Mouse (Mus musculus) CH12.LX (cell line): ENCODE data around the gene Ssbp3. TPM values are rescaled to one million over a fixed set of nuclear protein-coding genes. Genes with fewer than 3 reads are reported as not detected.

ENCODE experiments used
- DNase-seq: peaks from one replicate; pipeline ENCODE4 v3.0.0-alpha.2; 2013; ENCODE audit errors: extremely low read depth
- H3K27ac ChIP-seq: 2 replicates; pipeline ENCODE4 v1.5.1; 2012; ENCODE audit warnings: low read depth, mild to moderate bottlenecking, control low read depth, moderate library complexity; ENCODE audit not compliant: insufficient read depth
- H3K27me3 ChIP-seq: replicated peaks from 2 replicates; pipeline ENCODE3; 2012; ENCODE audit warnings: inconsistent platforms
- H3K36me3 ChIP-seq, 2 experiments: replicated peaks in 1 of 2; 2 replicates each; pipeline versions ENCODE3 to v1.6.1; 2012; ENCODE audit warnings: inconsistent platforms in 1 of 2, low read length in 1 of 2, mild to moderate bottlenecking in 1 of 2, mixed read lengths in 1 of 2, moderate library complexity in 1 of 2; ENCODE audit not compliant: control insufficient read depth in 1 of 2, insufficient read depth in 1 of 2
- H3K4me1 ChIP-seq, 2 experiments: 2 replicates each; pipeline ENCODE4 v1.6.1; 2012; ENCODE audit warnings: inconsistent platforms in 1 of 2, moderate library complexity in 1 of 2; ENCODE audit not compliant: insufficient read depth in 2 of 2, control insufficient read depth in 1 of 2
- H3K4me2 ChIP-seq: 2 replicates; pipeline ENCODE4 v1.6.1; 2012; ENCODE audit warnings: low read depth, mild to moderate bottlenecking, control low read depth; ENCODE audit not compliant: poor library complexity, insufficient read depth, severe bottlenecking
- H3K4me3 ChIP-seq, 3 experiments: fragments of 150-350 bp in 1 of 3; sonication (generic) in 1 of 3; replicated peaks in 1 of 3; 2 replicates each; pipeline versions ENCODE3 to v1.5.1; 2011 to 2012; ENCODE audit warnings: low read depth in 2 of 3, low read length in 2 of 3, mild to moderate bottlenecking in 2 of 3, moderate library complexity in 2 of 3, control low read depth in 1 of 3, improper control_type of control experiment in 1 of 3, inconsistent platforms in 1 of 3, mixed read lengths in 1 of 3; ENCODE audit not compliant: poor library complexity in 1 of 3
- H3K79me2 ChIP-seq: replicated peaks from 2 replicates; pipeline ENCODE4 v1.6.1; 2012; ENCODE audit warnings: mild to moderate bottlenecking, moderate library complexity; ENCODE audit not compliant: control insufficient read depth, poor library complexity, insufficient read depth, severe bottlenecking; ENCODE audit errors: extremely low read depth
- H3K9ac ChIP-seq: 2 replicates; pipeline ENCODE4 v1.6.1; 2012; ENCODE audit warnings: low read depth, mild to moderate bottlenecking, control low read depth, moderate library complexity; ENCODE audit not compliant: insufficient read depth
- H3K9me3 ChIP-seq: replicated peaks from 2 replicates; pipeline ENCODE3; 2012; ENCODE audit warnings: low read length, inconsistent platforms, mixed read lengths
- BHLHE40 ChIP-seq: IDR thresholded peaks from 2 replicates; pipeline ENCODE4 v1.6.1; 2011; ENCODE audit warnings: mild to moderate bottlenecking, low read depth, low read length, improper control_type of control experiment
- CHD1 ChIP-seq: IDR thresholded peaks from 2 replicates; pipeline ENCODE4 v1.6.1; 2012; ENCODE audit warnings: low read depth, low read length, improper control_type of control experiment, inconsistent platforms
- CHD2 ChIP-seq: IDR thresholded peaks from 2 replicates; pipeline ENCODE4 v1.6.1; 2011; ENCODE audit warnings: low read length, improper control_type of control experiment
- CTCF ChIP-seq, 2 experiments: IDR thresholded peaks in 1 of 2; conservative IDR thresholded peaks in 1 of 2; 2 replicates each; pipeline ENCODE4 v1.5.1; 2011 to 2012; ENCODE audit warnings: low read depth in 2 of 2, low read length in 2 of 2, improper control_type of control experiment in 1 of 2, inconsistent platforms in 1 of 2, mild to moderate bottlenecking in 1 of 2, moderate library complexity in 1 of 2
- ELF1 ChIP-seq: IDR thresholded peaks from 2 replicates; pipeline ENCODE4 v1.6.1; 2014; ENCODE audit warnings: low read depth, mild to moderate bottlenecking, inconsistent platforms, low read length, improper control_type of control experiment
- EP300 ChIP-seq: IDR thresholded peaks from 2 replicates; pipeline ENCODE4 v1.6.1; 2011; ENCODE audit warnings: low read length, improper control_type of control experiment
- ETS1 ChIP-seq: conservative IDR thresholded peaks from 2 replicates; pipeline ENCODE4 v1.6.1; 2012; ENCODE audit warnings: low read depth, mild to moderate bottlenecking, inconsistent platforms, low read length, improper control_type of control experiment, moderate library complexity
- HCFC1 ChIP-seq: IDR thresholded peaks from 2 replicates; pipeline ENCODE4 v1.6.1; 2012; ENCODE audit warnings: low read depth, mild to moderate bottlenecking, inconsistent platforms, low read length, improper control_type of control experiment
- IRF4 ChIP-seq: IDR thresholded peaks from 2 replicates; pipeline ENCODE4 v1.6.1; 2014; ENCODE audit warnings: low read depth, mild to moderate bottlenecking, inconsistent platforms, low read length, improper control_type of control experiment
- JUN ChIP-seq: IDR thresholded peaks from 2 replicates; pipeline ENCODE4 v1.6.1; 2011; ENCODE audit warnings: low read depth, mild to moderate bottlenecking, low read length, improper control_type of control experiment, moderate library complexity; ENCODE audit not compliant: insufficient read depth
- JUND ChIP-seq: conservative IDR thresholded peaks from 2 replicates; pipeline ENCODE4 v1.6.1; 2011; ENCODE audit warnings: low read depth, low read length, improper control_type of control experiment
- KAT2A ChIP-seq: IDR thresholded peaks from 2 replicates; pipeline ENCODE4 v1.6.1; 2012; ENCODE audit warnings: low read length, improper control_type of control experiment, inconsistent platforms; ENCODE audit not compliant: insufficient replicate concordance
- MAFK ChIP-seq: IDR thresholded peaks from 2 replicates; pipeline ENCODE4 v1.6.1; 2011; ENCODE audit warnings: low read length, improper control_type of control experiment; ENCODE audit not compliant: insufficient replicate concordance
- MAZ ChIP-seq: IDR thresholded peaks from 2 replicates; pipeline ENCODE4 v1.6.1; 2012; ENCODE audit warnings: low read depth, mild to moderate bottlenecking, inconsistent platforms, low read length, improper control_type of control experiment, moderate library complexity
- MEF2A ChIP-seq: IDR thresholded peaks from 2 replicates; pipeline ENCODE4 v1.6.1; 2014; ENCODE audit warnings: low read depth, mild to moderate bottlenecking, inconsistent platforms, low read length, improper control_type of control experiment, borderline replicate concordance
- MXI1 ChIP-seq: IDR thresholded peaks from 2 replicates; pipeline ENCODE4 v1.6.1; 2011; ENCODE audit warnings: mild to moderate bottlenecking, low read depth, low read length, improper control_type of control experiment
- MYC ChIP-seq: IDR thresholded peaks from 2 replicates; pipeline ENCODE4 v1.6.1; 2011; ENCODE audit warnings: low read depth, mild to moderate bottlenecking, improper control_type of control experiment, low read length
- PAX5 ChIP-seq: IDR thresholded peaks from 2 replicates; pipeline ENCODE4 v1.6.1; 2012; ENCODE audit warnings: low read length, inconsistent platforms, mixed read lengths
- POLR2A ChIP-seq: IDR thresholded peaks from 2 replicates; pipeline ENCODE4 v1.6.1; 2011; ENCODE audit warnings: low read depth, mild to moderate bottlenecking, improper control_type of control experiment, low read length
- POLR2AphosphoS2 ChIP-seq: IDR thresholded peaks from 2 replicates; pipeline ENCODE4 v1.6.1; 2011; ENCODE audit warnings: low read depth, low read length, improper control_type of control experiment
- RAD21 ChIP-seq: IDR thresholded peaks from 2 replicates; pipeline ENCODE4 v1.6.1; 2011; ENCODE audit warnings: low read depth, mild to moderate bottlenecking, low read length, improper control_type of control experiment, moderate library complexity
- RCOR1 ChIP-seq: conservative IDR thresholded peaks from 2 replicates; pipeline ENCODE4 v1.6.1; 2012; ENCODE audit warnings: low read depth, mild to moderate bottlenecking, inconsistent platforms, low read length, improper control_type of control experiment
- SIN3A ChIP-seq: IDR thresholded peaks from 2 replicates; pipeline ENCODE4 v1.6.1; 2012; ENCODE audit warnings: low read length, improper control_type of control experiment, inconsistent platforms
- TBP ChIP-seq: conservative IDR thresholded peaks from 2 replicates; pipeline ENCODE4 v1.6.1; 2011; ENCODE audit warnings: low read depth, low read length, improper control_type of control experiment
- TCF12 ChIP-seq: IDR thresholded peaks from 2 replicates; pipeline ENCODE4 v1.6.1; 2014; ENCODE audit warnings: low read depth, mild to moderate bottlenecking, inconsistent platforms, low read length, improper control_type of control experiment
- UBTF ChIP-seq: IDR thresholded peaks from 2 replicates; pipeline ENCODE4 v1.6.1; 2012; ENCODE audit warnings: low read depth, mild to moderate bottlenecking, inconsistent platforms, low read length, improper control_type of control experiment, moderate library complexity
- USF2 ChIP-seq: conservative IDR thresholded peaks from 2 replicates; pipeline ENCODE4 v1.6.1; 2011; ENCODE audit warnings: low read depth, low read length, improper control_type of control experiment
- ZC3H11A ChIP-seq: IDR thresholded peaks from 2 replicates; pipeline ENCODE4 v1.6.1; 2012; ENCODE audit warnings: low read depth, mild to moderate bottlenecking, inconsistent platforms, low read length, improper control_type of control experiment
- ZKSCAN1 ChIP-seq: IDR thresholded peaks from 2 replicates; pipeline ENCODE4 v1.6.1; 2012; ENCODE audit warnings: low read depth, inconsistent platforms, low read length, improper control_type of control experiment, borderline replicate concordance
- ZMIZ1 ChIP-seq: IDR thresholded peaks from 2 replicates; pipeline ENCODE4 v1.6.1; 2012; ENCODE audit warnings: low read depth, mild to moderate bottlenecking, inconsistent platforms, low read length, improper control_type of control experiment
- ZNF384 ChIP-seq: IDR thresholded peaks from 2 replicates; pipeline ENCODE4 v1.6.1; 2012; ENCODE audit warnings: low read depth, low read length, improper control_type of control experiment, inconsistent platforms
- dilution Hi-C: fragments of 300-500 bp; cut with MboI; formaldehyde crosslinking; loops from 2 replicates; pipeline ENCODE4 v1.14.3; 2020; ENCODE audit warnings: low sequenced_read_pairs; ENCODE audit not compliant: extremely low pct_unique_long_range_greater_than_20kb, extremely low pct_ligation_motif_present
- in situ Hi-C: fragments of 300-500 bp; cut with MboI; formaldehyde crosslinking; loops from 3 replicates; pipeline ENCODE4 v1.14.3; 2019; ENCODE audit warnings: low sequenced_read_pairs, low pct_ligation_motif_present, low pct_unique_long_range_greater_than_20kb, mixed read lengths
- polyA plus RNA-seq: library from polyadenylated mRNA; unstranded; fragments of >175 nt; gene quantifications from 2 replicates; pipeline ENCODE4 v1.2.1, GENCODE M21; 2012; ENCODE audit warnings: low read depth; ENCODE audit not compliant: insufficient read length
- total RNA-seq, 2 experiments: library from RNA; depleted of rRNA; stranded (reverse); fragments of 300-350 nt in 1 of 2; fragments of >200 nt in 1 of 2; gene quantifications; 2 replicates each; pipeline ENCODE4 v1.2.3; 2012 to 2014

Ssbp3 gene
- total and polyA plus RNA-seq, 3 experiments: 32.4 to 129 (median 76.5) TPM

GRCm38 (mm10) chr4:106977218-106977651 lies 66.7 kb downstream of the Ssbp3 start:
- H3K4me3 ChIP-seq: no peak overlapping the region
- peak overlapping the region; percentile 98 for H3K27ac ChIP-seq
- H3K4me1 ChIP-seq: peaks cover 63 to 98% of the 10 kb centered on the region in 2 experiments
- H3K9ac ChIP-seq: peak overlapping the region; percentile 46
- no peaks in the 10 kb centered on the region for H3K27me3 ChIP-seq
- peaks cover 2 to 38% of the 10 kb centered on the region in 2 experiments for H3K36me3 ChIP-seq
- TF ChIP-seq SIN3A: 0 out of 2 replicates have a peak, but pooled peaks have one; percentile 30
- peak; percentile 95 for TF ChIP-seq JUND
- peak; percentile 42; the same call in 1 of the 2 replicates for TF ChIP-seq MXI1
- TF ChIP-seq MEF2A: peak; percentile 94
- TF ChIP-seq ZKSCAN1: no peak
- TF ChIP-seq JUN: peak; percentile 83
- TF ChIP-seq POLR2AphosphoS2: no peak
- TF ChIP-seq ZC3H11A: no peak
- peak; percentile 78 for TF ChIP-seq BHLHE40
- TF ChIP-seq ZMIZ1: 0 out of 2 replicates have a peak, but pooled peaks have one; percentile 5
- no peak for TF ChIP-seq HCFC1
- no peak for TF ChIP-seq RCOR1
- no peak for TF ChIP-seq PAX5
- TF ChIP-seq IRF4: peak; percentile 97
- TF ChIP-seq MAFK: 0 out of 2 replicates have a peak, but pooled peaks have one; percentile 51
- TF ChIP-seq CHD1: no peak
- peak; percentile 97 for TF ChIP-seq TCF12
- TF ChIP-seq TBP: peak; percentile 63; the same call in 1 of the 2 replicates
- no peak for TF ChIP-seq CTCF (conservative IDR thresholded peaks at IDR 0.05 in 1 of 2, IDR thresholded peaks at IDR 0.05 in 1 of 2; ENCODE audit: low read depth in 2 of 2, low read length in 2 of 2)
- TF ChIP-seq CHD2: peak; percentile 81; the same call in 1 of the 2 replicates
- peak; percentile 77; the same call in 1 of the 2 replicates for TF ChIP-seq MAZ
- TF ChIP-seq ELF1: peak; percentile 55; the same call in 1 of the 2 replicates
- TF ChIP-seq UBTF: no peak
- peak; percentile 59 for TF ChIP-seq ZNF384
- no peak for TF ChIP-seq RAD21
- peak; percentile 95 for TF ChIP-seq ETS1
- peak; percentile 50 for TF ChIP-seq POLR2A
- peak; percentile 93 for TF ChIP-seq EP300
- TF ChIP-seq MYC: no peak
- TF ChIP-seq USF2: no peak
- TF ChIP-seq KAT2A: no peak
- TF ChIP-seq, all 38 proteins: peak for 18
- in situ Hi-C loops (no loop called here), dilution Hi-C loops (no loop called here)
- Histone ChIP-seq H3K4me2 (peak overlapping the region; percentile 38), H3K9me3 (no peaks in the 10 kb centered on the region), H3K79me2 (peaks cover 6% of the 10 kb centered on the region)
- DNase-seq: peak; percentile 93
